Mouse (Mus musculus) CD4-positive, CD25-positive, alpha-beta regulatory T cell, adult 2 months (primary cell): ENCODE results near the gene Nop58.

Source experiments
- DNase-seq: peaks from one replicate; pipeline ENCODE4 v3.0.0-alpha.2; 2012; ENCODE audit warnings: low read depth, low spot score

Nop58 gene

GRCm38 (mm10) chr1:59719900-59720299 is 35.1 kb downstream of the Nop58 start:
- peak; percentile 55 for DNase-seq

- no peak for DNase-seq
These were observed 40.9 kb downstream of the Nop58 start for GRCm38 (mm10) chr1:59725661-59726060.

- DNase-seq: no peak
These were observed 45.3 kb downstream of the Nop58 start for GRCm38 (mm10) chr1:59730106-59730505.

GRCm38 (mm10) chr1:59730737-59731136 is 46.0 kb downstream of the Nop58 start:
- DNase-seq: no peak

- no peak for DNase-seq
These were observed 49.3 kb downstream of the Nop58 start for GRCm38 (mm10) chr1:59734076-59734475.

GRCm38 (mm10) chr1:59738768-59739414 is 54.1 kb downstream of the Nop58 start:
- DNase-seq: peak; percentile 14

- DNase-seq: no peak
These were observed 55.0 kb downstream of the Nop58 start for GRCm38 (mm10) chr1:59739577-59740354.

GRCm38 (mm10) chr1:59749047-59749446 is 64.3 kb downstream of the Nop58 start:
- DNase-seq: no peak

- DNase-seq: peak; percentile 39
These were observed 65.0 kb downstream of the Nop58 start for GRCm38 (mm10) chr1:59749724-59750123.

- no peak for DNase-seq
These were observed 70.5 kb downstream of the Nop58 start for GRCm38 (mm10) chr1:59755298-59755697.

GRCm38 (mm10) chr1:59758325-59758724 is 73.6 kb downstream of the Nop58 start:
- peak; percentile 23 for DNase-seq

- DNase-seq: peak; percentile 88
These were observed 77.4 kb downstream of the Nop58 start for GRCm38 (mm10) chr1:59762208-59762607.

GRCm38 (mm10) chr1:59762651-59763163 is 77.9 kb downstream of the Nop58 start:
- peak; percentile 79 for DNase-seq

GRCm38 (mm10) chr1:59763164-59763768 is 78.5 kb downstream of the Nop58 start, which contains the start of gene Bmpr2:
Bmpr2 (plus strand) TSS chr1:59763400.
- DNase-seq: peak; percentile 93

GRCm38 (mm10) chr1:59763781-59764251 is 79.0 kb downstream of the Nop58 start:
- DNase-seq: peak; percentile 61

- DNase-seq: peak; percentile 43
These were observed 79.7 kb downstream of the Nop58 start for GRCm38 (mm10) chr1:59764407-59764971.

GRCm38 (mm10) chr1:59765279-59765678 is 80.5 kb downstream of the Nop58 start:
- DNase-seq: no peak

GRCm38 (mm10) chr1:59766626-59767025 is 81.9 kb downstream of the Nop58 start:
- no peak for DNase-seq
